Mouse (Mus musculus) right cerebral cortex, adult 18-20 months (tissue): Measurements from ENCODE around the gene Zfp941.

Source experiments
- DNase-seq: peaks from one replicate; pipeline ENCODE4 v3.0.0; 2022; ENCODE audit warnings: mixed read lengths

The Zfp941 gene

DNA sequence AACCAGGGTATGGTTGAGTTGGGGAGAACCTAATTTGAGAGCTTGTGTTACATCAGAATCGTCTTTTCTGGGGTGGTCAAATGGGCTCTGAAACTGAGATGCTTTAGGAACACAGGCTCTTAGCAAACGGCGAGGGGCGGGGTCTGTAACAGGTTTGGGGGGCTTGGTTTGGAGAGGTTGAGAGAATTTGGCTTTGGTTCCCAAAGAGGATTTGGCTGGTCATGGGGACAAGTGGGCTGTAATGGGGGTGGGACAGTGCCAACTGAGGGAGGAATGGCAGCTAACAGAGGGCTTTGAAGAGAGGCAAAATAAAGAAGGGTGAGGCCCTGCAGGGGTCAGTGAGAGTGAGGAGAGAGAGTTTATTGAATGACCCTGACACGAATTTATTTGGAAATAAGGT, 17.6 kb upstream of the Zfp941 start:
- no peak for DNase-seq

DNA sequence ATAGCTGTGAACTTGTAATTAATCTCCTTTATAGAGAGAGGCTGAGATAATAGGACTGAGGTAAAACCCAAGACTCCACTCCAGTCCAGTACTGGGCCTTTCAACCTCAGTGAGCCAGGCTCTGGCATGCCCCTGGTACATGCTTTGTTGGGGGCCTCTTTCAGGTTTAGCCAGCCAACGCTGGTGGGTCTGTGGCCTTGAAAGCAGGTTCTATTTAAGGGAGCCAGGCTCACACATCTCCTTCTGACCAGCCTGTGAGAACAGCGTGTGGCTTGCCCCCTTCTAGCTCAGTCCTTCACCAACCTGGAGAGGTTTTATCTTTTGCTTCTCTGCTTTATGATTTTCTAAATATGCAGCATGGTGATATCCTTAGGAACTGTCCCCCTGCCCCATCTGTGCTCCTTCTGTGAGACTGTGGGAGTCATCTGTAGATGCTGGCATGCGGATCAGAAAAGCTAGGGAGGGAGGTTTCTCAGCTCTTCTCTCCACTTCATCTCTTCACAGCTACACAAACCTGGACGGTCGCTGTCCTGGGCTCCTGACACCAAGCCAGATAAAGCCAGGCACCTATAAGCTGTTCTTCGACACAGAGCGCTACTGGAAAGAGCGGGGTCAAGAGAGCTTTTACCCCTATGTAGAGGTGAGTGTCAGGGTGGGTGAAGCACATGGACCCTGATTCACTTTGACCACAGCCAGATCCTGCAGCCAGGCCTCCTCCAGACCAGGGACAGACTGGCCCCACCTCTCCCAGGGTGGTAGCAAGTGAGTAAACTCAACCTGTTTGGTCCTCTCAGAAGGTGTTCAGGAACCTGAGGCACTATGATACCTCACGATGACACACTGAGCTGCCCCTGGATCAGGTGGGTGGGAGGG, 14.5 kb upstream of the Zfp941 start:
- peak; percentile 55 for DNase-seq

DNA sequence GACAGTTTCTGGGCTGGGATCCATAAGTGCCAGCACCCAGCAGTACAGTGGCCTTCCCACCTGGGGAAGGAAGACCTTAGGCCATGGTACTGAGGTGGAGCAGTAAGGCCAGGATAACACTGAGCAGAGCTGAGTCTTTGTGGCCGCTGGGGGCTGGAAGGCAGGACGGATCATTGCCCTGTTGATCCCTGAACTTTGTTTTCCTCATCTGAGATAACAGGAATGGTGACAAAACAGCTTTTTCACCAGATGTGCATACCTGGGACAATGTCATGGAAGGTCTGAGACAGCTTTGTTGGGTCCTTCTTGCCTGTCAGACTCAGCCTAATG, 13.7 kb upstream of the Zfp941 start:
- DNase-seq, result no peak

DNA sequence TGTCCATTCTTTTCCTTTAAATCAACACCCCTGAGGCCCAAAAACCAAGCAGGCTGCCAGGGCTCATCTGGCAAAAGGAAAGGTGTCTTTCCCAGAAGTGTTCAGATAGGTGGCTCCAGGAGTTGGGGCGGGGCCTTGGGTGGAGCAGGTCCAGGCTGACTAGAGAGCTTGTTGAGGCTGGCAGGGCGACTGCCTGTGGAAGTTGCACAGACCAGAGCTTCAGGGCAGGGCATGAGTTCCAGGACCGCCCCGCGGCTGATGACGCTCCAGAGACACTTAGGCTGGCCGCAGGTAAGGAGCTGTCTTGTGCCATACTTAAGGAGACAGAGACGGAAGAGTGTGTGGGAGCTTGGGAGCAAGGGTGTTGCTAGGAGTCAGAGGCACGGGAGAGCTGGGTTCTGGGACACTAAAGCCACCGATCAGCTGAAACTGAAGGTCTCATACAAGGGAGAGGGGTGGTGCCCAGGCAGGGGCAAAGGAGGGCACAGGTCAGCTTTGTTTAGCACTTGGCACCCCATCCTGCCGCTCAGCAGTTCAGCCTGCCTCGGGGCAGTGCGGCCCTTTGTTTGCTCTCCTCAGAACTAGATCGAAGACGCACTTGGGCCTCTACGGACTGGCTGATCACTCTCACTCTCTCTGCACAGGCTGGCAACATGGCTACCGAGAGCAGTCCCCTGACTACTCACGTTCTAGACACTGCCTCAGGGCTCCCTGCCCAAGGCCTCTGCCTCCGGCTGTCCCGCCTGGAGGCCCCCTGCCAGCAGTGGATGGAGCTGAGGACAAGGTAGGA, 13.2 kb upstream of the Zfp941 start, which contains the start of gene Urah:
Gene Urah (plus strand): TSS at position 51 of the 790 bp plus-strand sequence.
- DNase-seq, result no peak

DNA sequence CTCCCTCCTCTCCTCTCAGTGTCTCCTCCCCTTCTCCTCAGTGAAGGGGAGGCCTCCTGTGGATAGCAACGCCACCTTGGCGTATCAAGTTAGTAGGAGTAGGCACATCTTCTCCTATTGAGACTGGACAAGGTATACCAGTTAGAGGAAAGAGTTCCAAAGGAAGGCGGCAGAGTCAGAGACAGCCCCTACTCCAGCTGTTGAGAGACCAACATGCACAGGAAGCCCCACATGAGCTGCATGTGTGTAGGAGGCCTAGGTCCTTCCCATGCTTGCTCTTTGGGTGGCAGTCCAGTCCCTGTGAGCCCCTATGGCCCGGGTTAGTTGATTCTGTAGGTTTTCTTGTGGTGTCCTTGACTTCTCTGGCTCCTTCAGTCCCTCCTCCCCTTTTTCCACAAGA, 11.4 kb upstream of the Zfp941 start:
- no peak for DNase-seq

DNA sequence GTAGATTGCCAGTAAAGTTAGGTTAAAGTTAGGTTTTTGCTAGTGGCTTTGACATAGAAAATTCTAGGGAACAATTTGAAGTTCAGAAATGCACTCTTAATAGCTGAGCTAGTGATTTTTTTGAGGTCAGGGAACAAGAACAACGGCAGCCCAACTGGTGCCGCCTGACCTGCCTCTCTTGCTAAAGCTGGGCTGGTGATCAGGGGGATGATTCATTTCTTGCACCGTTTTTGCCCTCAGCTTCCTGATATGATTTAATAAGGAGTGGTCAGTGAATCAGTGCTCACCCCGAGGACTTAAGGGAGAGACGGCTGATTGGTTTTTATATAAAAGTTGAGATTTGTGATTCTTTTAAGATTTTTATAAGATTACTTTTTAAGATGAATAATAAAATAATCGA, 9.5 kb upstream of the Zfp941 start:
- no peak for DNase-seq

DNA sequence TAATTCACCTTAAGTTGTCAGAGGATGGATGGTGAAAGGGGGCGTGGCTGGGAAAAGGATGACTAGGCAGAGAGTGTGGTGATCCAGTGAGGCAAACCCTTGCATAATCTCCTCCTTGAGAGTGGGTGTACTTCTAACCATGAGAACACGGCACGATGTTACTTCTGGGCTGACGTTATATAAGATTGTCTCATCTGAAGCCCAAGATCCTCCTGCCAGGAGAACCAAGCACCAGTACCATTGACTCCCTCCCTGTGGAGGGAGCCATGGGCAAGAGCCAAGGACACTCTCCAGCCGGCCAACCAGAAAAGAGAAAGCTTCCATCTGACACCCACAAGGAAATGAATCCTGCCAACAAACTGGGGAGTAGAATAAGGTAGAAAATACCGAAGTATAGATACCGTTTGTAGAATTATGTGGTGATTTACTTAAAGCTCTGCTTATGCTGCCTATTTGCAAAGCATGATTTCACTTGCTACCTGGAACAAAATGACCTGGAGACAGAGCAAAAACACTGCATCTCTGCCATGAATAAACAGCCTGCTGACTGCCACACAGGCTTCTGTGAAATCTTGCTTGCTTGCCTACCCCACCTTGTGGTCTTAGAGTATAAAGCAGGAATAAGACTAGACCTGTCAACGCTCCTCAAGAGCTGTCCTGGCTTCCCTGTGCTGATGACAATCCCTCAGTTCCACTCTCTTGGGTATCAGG, 6.3 kb upstream of the Zfp941 start:
- DNase-seq, result peak; percentile 83

DNA sequence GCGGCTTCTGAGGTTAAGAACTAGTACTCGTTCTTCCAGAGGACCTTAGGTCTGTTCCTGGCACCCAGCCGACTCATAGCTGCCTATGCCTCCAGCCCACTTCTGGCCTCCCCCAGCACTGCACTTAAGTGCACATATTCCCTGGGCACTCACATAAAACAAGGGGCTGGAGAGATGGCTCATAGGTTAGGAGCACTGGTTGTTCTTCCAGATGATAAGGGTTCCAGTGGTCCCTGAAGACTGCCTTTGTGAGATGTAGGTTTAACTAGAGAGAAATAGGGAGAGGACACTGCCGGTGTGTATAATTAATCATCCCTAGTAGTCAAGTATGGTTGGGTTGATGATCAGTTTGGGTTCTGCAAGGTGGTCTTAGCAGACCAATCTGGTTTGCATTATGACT, 753 bp upstream of the Zfp941 start:
- no peak for DNase-seq

DNA sequence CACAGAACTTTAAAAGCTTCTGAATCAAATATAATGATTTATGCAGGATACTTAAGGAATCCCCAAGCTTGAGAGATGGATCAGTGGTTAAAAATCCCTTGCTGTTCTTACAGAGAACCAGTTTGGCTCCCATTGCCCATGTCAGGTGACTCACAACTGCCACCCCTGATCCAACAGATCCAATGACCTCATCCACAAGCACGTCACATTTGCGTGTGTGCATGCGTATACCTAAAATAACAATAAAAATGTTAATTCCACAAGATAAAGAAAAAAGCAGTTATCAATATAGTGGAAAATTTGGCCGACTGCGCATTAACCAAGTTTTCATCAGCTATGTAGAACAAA, 699 bp downstream of the Zfp941 start:
- DNase-seq, result no peak

DNA sequence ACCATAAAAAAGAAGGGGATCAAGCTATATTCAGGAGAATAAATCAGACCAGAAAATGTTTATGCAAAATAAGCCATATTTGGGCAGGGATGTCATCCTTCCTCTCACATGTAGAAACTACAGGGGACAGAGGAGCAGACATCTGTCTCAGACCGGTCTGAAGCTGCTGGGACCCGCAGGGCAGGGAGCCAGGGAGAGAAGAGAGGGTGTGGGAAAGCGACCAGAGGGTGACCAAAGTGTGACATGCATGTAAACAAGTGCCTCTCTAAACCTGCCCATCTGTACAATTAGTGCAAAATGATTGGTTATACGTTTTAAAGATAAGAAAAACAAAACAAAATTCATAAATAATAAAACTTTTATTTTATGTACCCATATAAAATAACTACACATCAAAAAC, 1.8 kb downstream of the Zfp941 start:
- DNase-seq, result no peak

DNA sequence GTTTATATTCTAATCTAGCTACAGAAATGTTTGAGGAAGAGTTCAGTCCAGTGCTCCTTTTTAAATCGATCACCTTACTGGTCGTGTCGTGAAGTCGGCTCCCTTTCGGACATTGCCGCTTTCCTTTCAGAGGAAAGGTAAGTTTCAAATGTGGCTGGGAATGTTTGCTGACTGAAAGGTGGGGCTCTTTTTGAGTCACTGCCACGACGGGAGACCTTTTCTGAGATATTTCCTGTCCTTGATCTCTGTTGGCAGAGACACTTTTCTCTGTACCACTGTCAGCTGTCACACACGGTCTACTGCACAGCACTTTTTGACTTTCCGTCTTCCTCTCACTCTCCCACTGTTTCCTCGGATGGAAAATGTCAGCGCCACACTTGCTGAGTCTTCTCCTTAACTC, 9.1 kb downstream of the Zfp941 start:
- DNase-seq, result no peak

DNA sequence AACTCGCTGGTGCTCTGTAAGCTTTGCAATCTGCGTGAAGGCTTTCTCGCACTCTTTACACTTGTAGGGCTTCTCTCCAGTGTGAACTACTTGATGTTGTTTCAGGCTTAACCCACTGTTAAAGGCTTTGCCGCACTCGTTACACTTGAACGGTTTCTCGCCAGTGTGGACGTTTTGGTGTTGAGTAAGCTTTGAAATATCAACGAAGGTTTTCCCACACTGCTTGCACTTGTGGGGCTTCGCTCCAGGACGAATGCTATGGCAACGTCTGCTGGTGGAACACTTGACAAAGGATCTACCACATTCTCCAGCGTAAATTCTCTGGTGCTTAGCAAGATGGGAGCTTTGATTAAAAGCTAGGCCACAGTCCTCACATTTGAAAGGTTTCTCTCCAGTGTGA, 10.3 kb downstream of the Zfp941 start:
- no peak for DNase-seq

DNA sequence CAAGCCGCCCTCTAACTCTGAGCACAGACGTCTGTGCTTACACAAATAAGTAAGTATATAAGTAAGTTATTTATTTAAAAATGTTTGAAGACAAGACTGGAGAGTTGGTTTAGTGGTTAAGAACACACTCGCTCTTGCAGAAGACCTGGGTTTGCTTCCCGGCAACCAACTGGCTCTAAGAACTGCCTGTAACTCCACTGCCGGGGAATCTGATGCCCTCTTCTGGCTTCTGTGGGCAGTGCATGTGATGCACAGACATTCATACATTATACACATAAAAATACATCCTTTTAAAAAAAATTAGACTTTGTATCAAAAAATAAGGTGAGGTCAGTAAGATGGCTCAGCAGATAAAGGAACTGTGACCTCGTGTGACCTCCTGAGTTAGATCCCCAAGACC, 11.5 kb downstream of the Zfp941 start:
- no peak for DNase-seq

DNA sequence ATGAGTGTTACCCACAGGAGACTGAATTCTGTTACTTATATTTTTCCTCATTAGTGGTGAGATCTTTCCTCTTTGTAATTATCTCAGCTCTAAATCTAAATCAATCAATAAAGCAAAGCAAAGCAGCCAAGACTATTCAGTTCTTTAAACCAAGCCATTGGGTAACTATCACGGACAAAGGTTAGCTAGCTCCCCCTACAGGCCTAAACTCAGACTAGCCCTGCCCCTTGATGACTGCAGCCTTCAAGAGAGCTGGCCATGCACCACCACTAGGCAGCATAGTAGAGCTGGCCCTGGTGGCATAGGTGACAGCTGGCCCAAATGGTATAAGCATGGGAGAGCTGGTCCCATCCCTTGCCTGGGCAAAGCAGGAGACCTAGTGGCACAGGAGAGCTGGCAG, 16.3 kb downstream of the Zfp941 start:
- DNase-seq, result peak; percentile 67

DNA sequence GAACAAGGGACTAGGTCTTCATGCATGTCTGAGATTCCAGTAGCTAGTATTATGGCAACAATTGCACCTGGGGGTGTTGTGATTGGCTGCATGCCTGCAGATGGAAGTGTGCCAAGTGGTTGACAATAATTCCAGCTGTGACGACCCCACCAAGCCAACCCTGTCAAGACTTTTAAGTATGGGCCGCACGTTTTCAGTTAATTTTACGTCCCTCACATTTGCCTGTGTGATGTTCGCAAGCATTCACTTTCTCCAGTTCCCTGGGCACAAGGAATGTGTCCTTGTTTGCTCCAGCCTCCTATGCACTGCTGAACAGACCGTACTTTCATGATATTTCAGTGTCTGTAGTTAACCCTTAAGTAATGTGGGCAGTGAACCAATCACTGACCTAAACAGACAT, 19.3 kb downstream of the Zfp941 start:
- no peak for DNase-seq

DNA sequence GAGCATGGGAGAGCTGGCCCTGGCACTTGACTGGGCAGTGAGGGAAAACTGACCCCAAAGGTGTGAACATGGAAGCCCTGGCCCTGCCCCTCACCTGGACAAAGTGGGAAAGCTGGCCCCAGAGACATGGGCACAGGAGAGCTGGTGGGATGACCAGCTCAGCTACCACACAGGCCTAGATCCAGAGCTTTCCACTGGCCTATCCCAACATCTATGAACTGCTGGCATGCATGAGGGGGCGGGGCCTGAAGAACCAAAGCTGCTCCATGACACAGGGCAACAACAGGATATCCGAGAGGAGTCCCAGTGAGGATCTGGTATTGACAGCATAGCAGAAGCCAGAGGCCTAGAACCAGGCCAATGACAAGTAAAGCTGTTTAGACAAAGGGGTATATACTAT, 23.8 kb downstream of the Zfp941 start:
- DNase-seq, result no peak

DNA sequence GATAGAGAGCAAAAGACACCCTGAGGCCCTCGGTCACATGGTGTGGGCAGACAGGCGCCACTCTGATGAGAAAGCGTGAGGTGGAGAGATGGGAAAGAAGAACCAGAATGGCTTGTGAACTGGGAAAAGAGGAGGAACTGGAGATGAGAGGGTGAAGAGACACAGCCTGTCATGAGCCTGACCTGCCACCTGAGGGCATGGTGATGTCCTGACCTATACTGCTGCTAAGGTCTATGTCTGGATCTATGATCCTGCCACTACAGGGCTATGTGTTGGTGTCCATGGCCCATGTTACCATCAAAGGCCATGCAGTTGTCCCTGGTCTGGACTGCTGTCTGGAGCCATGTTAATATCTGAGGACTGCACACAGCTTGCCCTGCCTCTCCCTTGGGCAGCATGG, 24.4 kb downstream of the Zfp941 start:
- DNase-seq, result no peak

DNA sequence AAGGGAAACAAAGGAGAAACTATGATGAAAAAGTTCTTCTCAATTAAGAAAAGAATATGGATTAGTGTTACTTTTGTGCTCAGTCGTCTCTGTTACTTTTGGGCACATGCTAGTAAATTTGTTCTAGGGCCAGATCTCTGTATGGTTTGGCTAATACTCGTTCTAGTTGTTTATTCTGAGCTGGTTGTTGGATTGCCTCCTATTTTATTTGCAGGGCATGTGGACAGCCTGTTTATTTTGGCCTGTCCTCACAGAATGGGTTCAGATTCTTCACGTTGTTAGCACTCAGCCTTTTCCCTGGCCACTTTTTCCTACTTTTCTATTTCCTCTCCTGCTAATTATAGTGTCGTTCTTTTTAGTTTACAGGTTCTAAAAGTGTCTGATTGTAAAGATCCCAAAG, 28.4 kb downstream of the Zfp941 start:
- no peak for DNase-seq

DNA sequence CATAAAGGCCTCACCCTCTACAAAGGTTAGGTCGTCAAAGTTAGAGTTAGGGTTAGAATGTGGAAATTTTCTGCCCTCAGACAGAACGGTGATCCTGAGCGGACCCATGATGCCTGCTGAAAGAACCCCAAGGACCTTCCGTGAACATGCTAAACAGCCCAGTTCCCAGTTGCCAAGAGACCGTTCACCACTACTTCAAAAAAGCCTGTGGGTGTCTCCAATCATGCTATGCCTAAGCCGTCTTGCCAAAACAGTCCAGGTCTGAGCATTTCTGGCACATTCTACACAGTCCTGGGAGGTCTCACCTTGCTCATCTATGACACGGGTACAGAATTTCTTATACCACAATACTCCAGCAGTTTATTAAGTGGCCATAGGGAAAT, 33.9 kb downstream of the Zfp941 start:
- no peak for DNase-seq

DNA sequence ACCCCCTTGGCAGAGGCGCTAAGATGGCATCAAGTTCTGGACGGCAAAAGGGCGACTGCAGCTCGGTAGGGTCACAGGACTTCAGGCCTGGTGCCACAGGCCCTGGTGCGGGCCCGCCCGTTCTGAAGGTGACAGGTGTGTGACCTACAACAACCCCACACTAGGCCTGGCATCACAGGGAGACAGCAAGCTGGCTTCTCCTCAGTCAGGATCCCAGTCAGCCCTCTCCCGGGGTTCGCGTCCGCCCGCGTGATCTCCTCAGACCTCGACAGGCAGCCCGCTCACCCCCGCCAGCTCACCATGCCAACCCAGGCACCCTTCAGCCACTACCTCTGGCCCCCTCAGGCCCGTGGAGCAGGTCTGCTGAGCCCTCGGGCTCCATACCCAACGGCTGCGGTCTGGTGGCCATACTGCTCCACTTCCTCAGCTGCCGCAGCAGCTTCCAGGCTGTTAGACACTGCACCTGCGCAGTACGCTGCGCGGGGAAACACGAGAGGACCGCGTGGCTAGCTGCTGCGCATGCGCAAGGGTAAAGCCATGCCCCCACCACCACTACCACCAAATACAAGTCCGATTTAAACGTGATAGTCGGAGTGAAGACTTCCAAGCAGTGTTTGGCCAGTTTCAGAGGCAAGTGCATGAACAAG, 34.4 kb downstream of the Zfp941 start, which contains the start of gene Syce1:
Gene Syce1 (minus strand): TSS at position 447 of the 647 bp plus-strand sequence.
- no peak for DNase-seq

DNA sequence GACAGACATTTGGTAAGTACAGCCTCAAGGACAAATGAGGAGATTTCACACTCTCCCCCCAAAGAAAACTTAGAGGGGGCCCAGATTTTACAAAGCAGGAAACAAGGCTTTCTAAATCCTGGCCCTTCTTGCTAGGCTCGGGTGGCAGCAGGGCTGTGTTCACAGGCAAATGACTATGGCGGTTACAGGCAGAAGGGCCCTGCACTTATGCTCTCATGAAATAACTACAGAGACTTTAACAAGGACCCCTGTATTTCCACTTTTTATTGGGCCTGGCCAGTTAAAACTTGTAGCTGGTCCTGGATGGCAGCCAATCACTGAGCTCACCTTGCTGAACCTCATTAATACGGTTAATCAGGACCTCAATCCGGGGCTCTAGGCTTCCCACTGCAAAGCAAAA, 41.4 kb downstream of the Zfp941 start:
- no peak for DNase-seq

DNA sequence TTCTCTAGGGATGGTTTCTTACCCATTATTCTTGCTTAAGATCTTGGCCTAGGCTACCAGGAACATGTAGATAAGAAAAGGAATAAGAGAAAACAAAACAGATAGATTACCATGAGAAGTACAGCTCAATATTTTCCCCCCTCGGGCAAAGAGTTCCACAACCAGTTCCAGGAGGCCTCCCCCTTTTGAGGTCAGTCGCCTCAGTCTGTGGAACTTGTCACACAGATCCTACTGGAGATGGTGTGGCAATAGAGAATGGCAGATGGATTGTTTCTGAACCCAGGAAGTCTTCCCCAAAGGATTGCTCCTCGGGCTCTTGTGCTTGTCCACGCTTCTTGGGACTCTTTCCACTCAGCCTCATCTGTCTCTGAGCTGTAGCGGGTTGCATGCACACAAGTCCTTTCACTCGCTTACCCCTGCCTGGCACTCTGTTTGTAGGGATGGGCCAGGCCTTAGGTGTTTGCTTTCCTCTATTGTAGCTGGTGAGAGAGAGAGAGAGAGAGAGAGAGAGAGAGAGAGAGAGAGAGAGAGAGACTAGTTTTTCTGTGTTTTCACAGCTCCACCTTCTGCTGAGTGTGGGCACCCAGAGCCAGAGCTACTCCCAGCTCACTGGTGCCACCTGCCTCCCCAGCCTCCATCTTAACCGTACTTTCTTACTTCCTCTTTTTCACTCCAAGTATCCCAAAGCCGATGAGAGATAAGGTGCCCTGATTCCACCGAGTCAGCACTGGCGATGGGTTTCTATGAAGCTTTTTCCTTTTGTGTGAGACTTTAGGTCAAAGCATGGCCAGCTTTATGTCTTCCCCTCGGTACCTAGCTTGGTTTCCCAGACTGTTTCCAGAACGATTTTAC, 55.9 kb downstream of the Zfp941 start:
- DNase-seq, result no peak
